Mouse (Mus musculus) cerebellum, adult 2 months (tissue): Measurements from ENCODE around the gene Gm45799.

Experiments
- CTCF ChIP-seq: fragments of 200-500 bp; IDR thresholded peaks from 2 replicates; pipeline ENCODE4 v1.5.1; 2011; ENCODE audit warnings: low read depth, mild to moderate bottlenecking, control low read depth, low read length, moderate library complexity, borderline replicate concordance; ENCODE audit not compliant: insufficient read depth
- POLR2A ChIP-seq: fragments of 200-500 bp; IDR thresholded peaks from 2 replicates; pipeline ENCODE4 v1.6.1; 2011; ENCODE audit warnings: low read length, control low read depth, borderline replicate concordance; ENCODE audit not compliant: insufficient read depth

- TF ChIP-seq POLR2A (no peak), CTCF (peak; percentile 72)
Observed at GRCm38 (mm10) chr7:105650639-105651435, 10.5 kb downstream of the Gm45799 start, which contains the start of gene Dnhd1.
